Mouse (Mus musculus) spleen, postnatal 36 days (tissue): Measurements from ENCODE around the gene Bnip3.

Experiments used
- DNase-seq, 2 experiments: peaks; one replicate each; pipeline ENCODE4 v3.0.0; 2022; ENCODE audit warnings: low spot score in 2 of 2, mixed read lengths in 1 of 2

The Bnip3 gene

GRCm38 (mm10) chr7:138906441-138906840 is 2.9 kb downstream of the Bnip3 start:
- DNase-seq = no peak

DNA sequence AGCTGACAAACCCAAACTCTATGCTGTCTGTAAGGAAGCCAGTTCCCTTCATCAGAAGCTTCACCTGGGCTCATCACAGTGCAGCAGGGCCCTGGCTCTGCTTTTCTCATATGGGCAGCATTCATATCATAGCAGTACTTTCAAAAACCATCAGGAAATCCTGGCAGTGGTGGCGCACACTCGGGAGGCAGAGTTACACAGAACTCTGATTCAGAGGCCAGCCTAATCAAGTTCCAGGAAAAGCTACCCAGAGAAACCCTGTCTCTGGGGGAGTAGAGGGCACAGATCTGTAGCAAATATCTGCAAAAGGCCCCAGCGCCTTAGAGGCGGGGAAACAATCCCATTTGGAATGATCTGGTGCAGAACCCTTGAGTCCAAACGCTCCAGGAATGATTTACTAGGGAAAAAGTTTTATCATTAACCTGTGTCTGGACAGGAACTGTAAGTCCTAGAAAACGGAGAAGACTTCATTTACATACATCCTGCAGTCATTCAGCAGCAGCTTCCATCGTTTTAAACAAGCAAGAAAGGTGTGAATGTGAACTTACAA is 5.4 kb downstream of the Bnip3 start:
- DNase-seq = no peak

GRCm38 (mm10) chr7:138898743-138899142 is 10.6 kb downstream of the Bnip3 start:
- no peak for DNase-seq

DNA sequence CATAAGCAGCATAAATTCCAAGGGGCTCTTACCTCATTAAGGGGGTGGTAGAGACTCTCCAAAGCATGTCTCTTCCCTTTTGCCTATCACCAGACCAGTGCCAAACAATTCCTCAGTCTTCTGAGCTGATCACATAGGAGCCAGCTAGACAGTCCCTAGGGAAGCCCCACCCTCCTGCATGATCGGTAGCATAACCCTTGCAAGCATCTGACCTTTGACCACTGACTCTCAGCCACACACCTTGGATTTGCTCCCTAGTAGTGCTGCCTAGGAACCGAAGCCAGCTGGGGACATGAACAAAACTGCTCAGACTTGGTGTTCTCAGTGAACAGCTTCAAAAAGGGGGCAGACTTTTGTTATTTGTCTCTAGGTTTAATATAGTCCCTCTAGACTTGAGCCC is 11.2 kb downstream of the Bnip3 start:
- no peak for DNase-seq

- no peak for DNase-seq
Observed at GRCm38 (mm10) chr7:138885365-138886289, 23.7 kb downstream of the Bnip3 start.

GRCm38 (mm10) chr7:138883724-138884123 is 25.6 kb downstream of the Bnip3 start:
- no peak for DNase-seq

DNA sequence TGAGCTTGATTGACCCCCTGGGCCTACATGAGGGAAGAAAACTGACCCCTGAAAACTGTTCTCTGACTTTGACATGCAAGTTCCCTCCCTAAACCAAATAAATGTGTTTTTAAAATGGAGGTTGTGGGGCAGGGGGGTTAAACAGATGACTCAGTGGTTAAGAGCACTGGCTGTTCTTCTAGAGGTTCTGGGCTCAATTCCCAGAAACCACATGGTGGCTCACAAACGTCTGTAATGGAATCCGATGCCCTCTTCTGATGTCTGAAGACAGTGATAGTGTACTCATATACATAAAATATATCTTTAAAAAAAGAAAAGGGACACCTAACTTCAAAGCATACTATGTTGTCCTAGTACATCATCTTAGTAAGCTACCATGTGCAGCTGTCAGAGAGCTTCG is 34.3 kb downstream of the Bnip3 start:
- no peak for DNase-seq

DNA sequence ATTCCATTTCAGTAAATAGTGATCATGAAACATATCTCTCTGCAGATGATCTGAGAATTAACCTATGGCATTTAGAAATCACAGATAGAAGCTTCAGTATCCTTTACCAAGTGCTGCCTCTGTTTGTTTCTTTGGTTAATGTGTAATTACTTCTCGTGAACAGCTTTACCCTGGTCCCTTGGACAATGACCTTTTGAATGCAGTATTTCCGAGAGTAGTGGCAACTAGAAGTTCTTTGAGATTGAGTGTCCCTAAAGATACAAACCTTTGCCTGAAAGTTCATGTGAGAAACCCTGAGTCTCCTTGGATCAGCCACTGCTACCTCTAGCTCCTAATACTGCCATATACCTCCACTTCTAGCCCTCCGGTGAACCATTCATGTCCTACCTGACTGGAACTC is 36.4 kb downstream of the Bnip3 start:
- DNase-seq = no peak

DNA sequence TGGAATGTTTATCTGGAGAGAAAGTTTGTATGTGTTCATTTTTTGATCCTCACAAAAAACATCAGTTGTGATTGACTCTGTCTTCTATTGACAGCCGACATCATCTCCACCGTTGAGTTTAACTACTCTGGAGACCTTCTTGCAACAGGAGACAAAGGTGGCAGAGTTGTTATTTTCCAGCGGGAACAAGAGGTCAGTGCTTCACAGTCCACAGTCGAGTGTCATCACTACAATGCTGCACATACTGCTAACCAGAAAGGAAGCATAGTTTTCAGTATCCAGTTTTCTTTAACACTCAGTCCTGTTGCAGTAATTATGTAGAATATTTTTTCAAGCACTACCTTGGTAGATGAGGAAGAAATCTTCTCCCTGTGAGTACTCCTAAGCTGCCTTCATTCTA is 41.0 kb downstream of the Bnip3 start:
- DNase-seq = no peak

DNA sequence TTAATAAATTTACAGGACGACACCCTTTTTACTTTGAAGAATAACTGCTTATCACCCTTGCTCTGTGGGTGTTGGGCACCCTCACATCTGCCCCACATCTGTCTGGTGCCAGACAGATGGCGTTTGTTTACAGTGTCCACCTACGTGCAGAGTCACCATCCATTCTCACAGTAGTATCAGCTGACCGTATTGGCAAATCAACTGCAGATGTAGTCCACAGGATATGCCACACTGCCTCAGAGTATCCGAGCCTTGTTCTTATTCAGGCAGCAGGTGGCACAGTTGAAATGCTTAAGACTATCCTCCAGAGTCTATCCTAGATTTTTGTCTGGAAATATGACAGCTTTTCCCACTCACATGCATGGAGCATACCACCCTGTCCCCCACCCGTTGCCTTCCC is 42.0 kb downstream of the Bnip3 start:
- DNase-seq = no peak

DNA sequence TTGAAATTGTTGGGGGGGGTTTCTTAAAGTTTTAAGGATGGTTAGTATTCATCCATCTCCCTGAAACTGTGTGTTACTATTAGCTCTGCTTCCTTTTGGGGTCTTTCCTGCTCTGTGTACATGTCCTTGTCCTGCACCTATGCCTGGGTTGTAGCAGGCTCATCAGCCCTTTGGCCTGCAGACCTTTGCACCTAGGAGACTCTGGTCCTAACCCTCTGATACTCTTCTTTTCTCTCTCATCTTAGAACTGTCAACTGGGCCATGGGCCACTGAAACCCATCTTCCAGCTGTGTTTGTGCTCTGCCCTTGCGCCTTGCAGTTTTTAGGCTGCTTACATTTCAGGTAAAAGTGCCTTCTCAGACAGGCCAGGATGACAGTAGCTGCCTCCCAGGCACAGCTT is 44.5 kb downstream of the Bnip3 start:
- no peak for DNase-seq

DNA sequence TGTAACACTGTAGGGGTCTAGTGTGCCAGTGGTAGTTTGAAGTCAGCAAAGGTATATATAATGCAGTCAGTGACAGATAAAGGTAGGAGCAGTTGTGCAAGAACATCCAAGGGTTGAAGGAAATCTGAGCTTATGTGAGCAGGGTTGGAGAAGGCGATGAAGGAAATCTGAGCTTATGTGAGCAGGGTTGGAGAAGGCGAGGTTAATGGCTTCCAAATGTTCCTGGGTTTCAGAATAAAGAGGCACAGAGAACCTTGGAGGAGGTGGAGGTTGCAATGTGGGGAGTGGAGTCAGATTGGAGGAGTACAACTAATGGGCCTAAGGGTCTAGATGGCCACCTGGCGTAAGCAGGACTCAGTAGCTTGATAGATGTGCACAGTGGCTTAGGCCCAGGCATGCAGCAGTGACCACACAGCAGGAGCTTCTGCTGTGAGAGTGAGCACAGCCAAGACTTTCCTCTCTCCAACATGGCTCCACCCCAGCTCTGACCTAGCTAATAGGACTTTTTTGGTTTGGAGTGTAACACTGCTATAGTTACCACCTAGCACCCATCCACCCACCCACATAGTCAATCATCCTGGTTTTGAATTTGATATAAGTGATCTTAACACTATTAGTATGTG is 45.3 kb downstream of the Bnip3 start:
- DNase-seq = no peak

GRCm38 (mm10) chr7:138856670-138857069 is 52.6 kb downstream of the Bnip3 start:
- DNase-seq = no peak

DNA sequence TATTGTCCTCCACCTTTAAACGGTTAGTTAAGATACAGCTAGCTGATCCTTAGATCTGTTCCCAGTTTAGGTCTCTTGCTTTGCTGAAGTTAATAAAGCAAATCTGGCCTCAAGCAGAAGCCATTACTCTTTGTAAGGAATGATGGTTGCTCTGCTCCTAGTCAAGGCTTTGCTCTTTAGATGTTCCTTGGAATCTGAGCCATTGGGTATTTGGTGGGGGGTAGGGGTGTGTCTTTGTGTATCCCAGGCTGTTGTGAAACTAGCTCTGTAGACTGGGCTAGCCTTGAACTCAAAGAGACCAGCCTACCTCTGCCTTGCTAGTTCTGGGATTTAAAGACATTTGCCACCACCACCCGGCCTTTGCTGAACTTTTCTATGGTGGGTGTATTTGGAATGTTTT is 55.1 kb downstream of the Bnip3 start:
- DNase-seq = no peak

DNA sequence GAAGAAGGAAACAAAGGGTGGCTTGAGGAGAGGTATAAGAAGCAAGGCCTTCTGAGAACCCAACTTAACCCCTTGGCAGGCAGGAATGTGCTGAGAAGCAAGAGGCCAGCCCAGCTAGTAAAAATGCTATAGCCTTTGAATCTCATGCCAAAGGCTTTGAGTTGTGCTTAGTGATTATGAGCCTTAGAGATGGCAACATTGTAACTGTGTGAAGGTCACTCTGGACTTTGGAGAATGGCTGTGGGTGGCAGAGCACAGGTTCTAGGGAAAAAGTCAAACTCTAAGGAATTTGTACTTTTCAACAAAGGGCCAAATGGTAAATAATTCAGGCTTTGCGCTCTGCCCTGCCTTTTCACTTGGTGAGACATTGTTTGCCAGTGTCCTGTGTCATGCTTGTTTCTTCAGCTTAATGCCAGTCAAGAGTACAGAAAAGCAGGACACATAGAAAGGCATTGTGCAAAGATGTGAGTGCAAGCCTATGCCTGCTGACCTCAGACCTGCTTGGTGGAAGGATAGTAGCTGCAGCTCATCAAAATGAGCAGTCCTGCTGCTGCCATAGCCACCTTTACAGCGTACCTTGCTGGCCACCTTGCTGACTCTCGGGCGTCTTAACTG is 55.8 kb downstream of the Bnip3 start:
- no peak for DNase-seq

DNA sequence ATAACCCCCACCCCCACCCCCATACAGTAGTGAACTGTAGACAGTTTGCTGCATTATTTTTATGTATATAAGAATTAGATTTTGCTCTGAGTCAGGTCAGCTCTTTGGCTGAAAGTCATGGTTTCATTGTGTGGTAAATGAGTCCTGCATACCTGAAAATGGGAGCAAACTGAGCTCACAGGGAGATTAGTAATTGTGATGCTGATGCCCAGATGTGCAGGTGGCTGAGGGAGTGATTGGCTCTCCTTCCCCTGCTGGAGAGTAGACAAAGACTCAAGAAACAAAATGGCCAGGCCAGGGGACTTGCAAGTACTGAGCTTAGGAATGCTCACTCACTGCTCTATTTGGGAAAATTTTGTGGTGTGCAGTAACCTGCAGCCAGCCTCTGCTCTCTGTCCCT is 59.2 kb downstream of the Bnip3 start:
- no peak for DNase-seq

- DNase-seq = no peak
Observed at GRCm38 (mm10) chr7:138848028-138848920, 61.0 kb downstream of the Bnip3 start.

- no peak for DNase-seq
Observed at GRCm38 (mm10) chr7:138847316-138848027, 61.8 kb downstream of the Bnip3 start.

DNA sequence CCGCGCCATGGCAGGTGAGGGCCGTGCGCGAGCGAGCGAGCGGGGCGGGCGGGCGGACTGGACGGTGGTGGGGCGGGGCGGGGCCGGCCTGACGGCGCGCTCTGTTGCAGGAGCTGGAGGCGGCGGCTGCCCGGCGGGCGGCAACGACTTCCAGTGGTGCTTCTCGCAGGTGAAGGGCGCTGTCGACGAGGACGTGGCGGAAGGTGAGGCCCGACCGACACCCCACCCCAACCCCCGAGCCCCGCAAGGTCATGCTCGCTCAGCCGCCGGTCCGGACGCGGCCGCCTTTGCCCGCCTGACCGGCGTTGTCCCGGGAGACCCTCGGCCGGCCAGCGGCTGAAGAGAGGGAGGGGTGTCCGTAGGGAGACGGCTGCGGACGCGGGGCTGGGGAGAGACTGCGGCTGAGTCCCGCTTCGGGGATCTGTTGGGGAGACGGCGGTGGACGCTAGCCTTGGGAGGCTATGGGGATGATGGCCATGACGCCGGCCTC is 62.8 kb downstream of the Bnip3 start:
- DNase-seq = no peak

DNA sequence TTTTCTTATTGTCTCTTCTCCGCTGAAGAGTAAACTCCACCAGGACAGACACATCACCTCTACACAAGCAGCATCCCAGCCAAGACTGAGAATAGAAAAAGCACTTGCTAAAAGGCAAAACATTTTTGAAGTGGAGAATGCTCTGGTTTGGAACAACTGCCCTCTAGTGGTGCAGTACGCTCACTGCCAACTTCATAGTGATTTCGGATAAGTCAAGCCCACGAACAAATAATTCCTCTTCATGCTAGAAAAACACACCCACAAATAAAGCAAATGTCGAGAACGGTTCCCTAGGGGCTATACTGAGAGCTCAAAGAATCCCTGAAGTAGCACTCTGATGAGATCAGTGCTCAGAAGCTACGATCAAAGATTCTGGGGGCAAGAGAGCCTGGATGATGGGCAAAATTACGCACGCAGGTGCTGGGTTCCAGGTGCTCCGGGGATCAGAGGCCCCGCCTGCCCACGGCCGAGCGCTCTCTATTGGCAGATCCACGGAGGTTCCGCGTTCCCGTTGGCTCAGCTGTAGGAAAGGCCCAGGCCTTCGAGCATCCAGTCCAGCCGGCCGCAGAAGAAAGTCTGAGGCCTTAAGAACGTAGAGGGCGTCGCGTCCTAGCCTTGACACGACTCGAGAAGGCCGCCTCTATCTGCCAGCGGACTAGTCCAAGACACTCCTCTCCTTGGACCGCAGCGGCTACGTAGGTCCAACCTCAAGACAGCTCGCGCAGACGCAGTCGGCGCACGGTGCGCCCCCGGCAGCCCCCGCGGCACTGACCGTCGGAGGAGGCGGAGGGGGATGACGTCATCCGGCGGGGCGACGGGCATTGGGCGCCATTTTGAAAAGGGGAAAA is 63.6 kb downstream of the Bnip3 start, which contains the start of the genes Ppp2r2d and Mapk1ip1:
Gene Ppp2r2d, plus strand, starts transcription at position 536 of the 848 bp plus-strand sequence.
Gene Mapk1ip1, minus strand, starts transcription at position 730 of the 848 bp plus-strand sequence.
- peak; percentile 94 to 95 for DNase-seq
